Comparison of ENCODE assay signal across 12 mouse cellular contexts in the genomic region with DNA sequence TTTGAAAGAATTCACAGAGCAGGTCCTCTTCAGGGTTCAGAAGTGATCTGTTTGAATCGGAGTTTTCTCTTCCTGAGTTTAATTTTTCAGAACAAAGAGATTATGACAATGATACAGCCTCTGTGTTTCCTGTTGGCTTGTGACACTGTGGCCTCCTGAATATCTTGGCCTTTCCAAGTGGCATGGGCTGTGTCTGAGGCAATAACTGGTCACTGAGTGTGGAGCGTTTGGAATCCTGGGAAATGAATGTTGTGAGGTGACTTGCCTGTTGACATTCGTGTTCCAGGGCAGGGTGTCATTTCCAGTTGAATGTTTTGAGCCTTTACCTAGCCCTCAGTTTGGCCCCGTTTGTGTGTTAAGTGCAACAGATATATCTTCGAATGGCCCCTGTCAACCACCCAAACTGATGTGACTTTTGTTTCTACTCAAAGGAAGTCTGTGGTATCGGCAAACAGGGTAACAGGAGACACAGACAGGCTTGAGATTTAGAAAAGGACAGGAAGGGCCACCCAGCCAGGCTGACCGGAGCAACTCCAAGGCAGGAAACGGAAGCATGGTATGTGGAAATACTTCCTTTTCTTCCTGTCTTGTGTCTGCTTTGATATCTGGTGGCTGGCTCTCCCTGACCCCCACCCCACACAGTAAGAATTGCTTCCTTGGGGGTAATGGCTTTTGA. TPM values are rescaled to one million over a fixed set of nuclear protein-coding genes. Genes with fewer than 3 reads are reported as not detected.
DNase-seq lines count a peak whose midpoint lies in the region; ATAC-seq and TF ChIP-seq lines count a peak whose summit lies in the region.
"Had no signal": no experiment of that assay in that cellular context is flagged by ENCODE, and none has a peak within 500 bp of the region (broad histone marks: within the 10 kb centered on the region; RNA-seq: fewer than 3 reads in every experiment).

No protein-coding gene starts in this region.

- no peaks in the 10 kb centered on the region for H3K27me3 ChIP-seq in thymus, adult 2 months (ENCODE audit: control insufficient read depth, insufficient read depth, low read length)
- H3K27me3 ChIP-seq: neural tube, embryonic 13.5 days had no signal

- H3K4me1 ChIP-seq in thymus, adult 2 months (replicated peaks; ENCODE audit: control insufficient read depth, insufficient read depth, low read length) = peaks cover 59% of the 10 kb centered on the region

- no peak for TF ChIP-seq CTCF in thymus, adult 2 months (IDR thresholded peaks at IDR 0.05; ENCODE audit: borderline replicate concordance, control insufficient read depth, extremely low read depth, insufficient read depth, low read length, poor library complexity)

- peak overlapping the region; percentile 56 for H3K27ac ChIP-seq in thymus, adult 2 months (ENCODE audit: control insufficient read depth, insufficient read depth, low read length)
- H3K27ac ChIP-seq: liver, embryonic 14.5 days; neural tube, embryonic 13.5 days had no signal

- H3K4me3 ChIP-seq in thymus, adult 2 months (ENCODE audit: control insufficient read depth, insufficient read depth, low read length) = no peak overlapping the region
- H3K4me3 ChIP-seq: neural tube, embryonic 13.5 days had no signal

- intact Hi-C loops in heart, postnatal 36 days (cut with DNase I) = loop anchor here (2.0 kb wide), 1 partner anchor 20 kb away; no protein-coding TSS in a partner anchor

- TF ChIP-seq POLR2A in thymus, adult 2 months (IDR thresholded peaks at IDR 0.05; ENCODE audit: control insufficient read depth, extremely low read depth, insufficient read depth, low read length, poor library complexity) = no peak

- H3K36me3 ChIP-seq in thymus, adult 2 months (ENCODE audit: control insufficient read depth, insufficient read depth, low read length) = no peaks in the 10 kb centered on the region
- H3K36me3 ChIP-seq: neural tube, embryonic 13.5 days had no signal

- WGBS in thymus, adult 2 months = 35% methylated on average over 8 of the region's 8 CpGs

- peak; percentile 31 to 54 for DNase-seq in heart, adult 9 months (ENCODE audit: low spot score in 2 of 2)
- no peak for DNase-seq in heart, postnatal 36 days
- DNase-seq in thymus, adult 2 months = peak; percentile 32
- DNase-seq in thymus, adult 18-20 months = no peak
- peak; percentile 44 for DNase-seq in kidney, postnatal 10 days
- peak; percentile 44 for DNase-seq in naive thymus-derived CD4-positive, alpha-beta T cell, adult 2 months (ENCODE audit: low read depth)
- DNase-seq in cerebellum, postnatal 4 days (ENCODE audit: low spot score in 2 of 2) = no peak
- DNase-seq: cerebellum, postnatal 14 days; right cerebral cortex, postnatal 4 days had no signal

- ATAC-seq in megakaryocyte progenitor cell, adult 5-6 weeks (replicated peaks; ENCODE audit: poor library complexity) = no peak

RNA-seq across cellular contexts. Expression of gene Mef2a, which starts 52.3 kb away (rescaled TPM):
- total RNA-seq in heart, postnatal 36 days (2021) = 100 to 1,000 TPM; 126 to 142 TPM
- polyA plus RNA-seq in thymus, adult 2 months (2012; rRNA removed) = 66.6 and 75.3 TPM in 2 replicates
- 36.4 and 43.9 TPM in 2 replicates for total RNA-seq in megakaryocyte progenitor cell, adult 5-6 weeks (2015)
- 15.0 and 18.4 TPM in 2 replicates for total RNA-seq in megakaryocyte progenitor cell, adult 5-6 weeks (2017)

Comparison
In these comparisons a context has a peak if more than half of its experiments do, and no peak if none do; other contexts are left out.
1. DNase-seq: peak in heart, adult 9 months (2 of 2), thymus, adult 2 months (single experiment), kidney, postnatal 10 days (single experiment) and naive thymus-derived CD4-positive, alpha-beta T cell, adult 2 months (single experiment); none in heart, postnatal 36 days (0 of 2), thymus, adult 18-20 months (0 of 2) and cerebellum, postnatal 4 days (0 of 2).